15 mouse cellular contexts compared by ENCODE assay signal in the genomic region with DNA sequence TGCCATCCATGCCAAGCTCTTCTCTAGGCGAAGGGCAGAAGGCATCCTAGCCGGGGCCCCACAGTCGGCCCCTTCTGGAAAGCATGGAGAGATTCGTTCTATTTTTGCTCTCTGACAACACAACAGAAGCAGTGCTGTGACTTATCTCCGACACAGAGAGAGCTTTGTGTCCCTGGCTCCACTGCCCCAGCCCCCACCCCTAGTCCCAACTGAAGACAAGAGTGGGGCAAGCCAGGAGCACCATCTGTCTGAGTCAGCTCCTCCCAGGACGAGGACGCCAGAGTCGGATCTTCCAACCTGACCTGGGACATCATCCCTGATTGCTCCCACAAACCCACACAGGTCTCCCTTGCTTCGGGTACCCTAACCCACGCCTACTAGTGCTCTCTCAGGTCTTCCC.
DNase-seq lines count a peak whose midpoint lies in the region; ATAC-seq and TF ChIP-seq lines count a peak whose summit lies in the region.
"Had no signal": no experiment of that assay in that cellular context is flagged by ENCODE, and none has a peak within 500 bp of the region (broad histone marks: within the 10 kb centered on the region; RNA-seq: fewer than 3 reads in every experiment).

No protein-coding gene starts in this region.

- no peaks in the 10 kb centered on the region for H3K36me3 ChIP-seq in hindbrain, embryonic 16.5 days (ENCODE audit: control insufficient read depth, insufficient read depth, low read length)
- H3K36me3 ChIP-seq in hindbrain, embryonic 11.5 days (ENCODE audit: control insufficient read depth, insufficient read depth, low read length): no peaks in the 10 kb centered on the region
- H3K36me3 ChIP-seq in embryonic facial prominence, embryonic 10.5 days (replicated peaks): no peaks in the 10 kb centered on the region
- no peaks in the 10 kb centered on the region for H3K36me3 ChIP-seq in heart, adult 2 months (ENCODE audit: control insufficient read depth, insufficient read depth, low read length)
- no peaks in the 10 kb centered on the region for H3K36me3 ChIP-seq in heart, postnatal 0 days (replicated peaks; ENCODE audit: control insufficient read depth, insufficient read depth, low read length)
- H3K36me3 ChIP-seq: midbrain, embryonic 10.5 days had no signal

- ATAC-seq in hindbrain, embryonic 16.5 days: 0 out of 2 replicates have a peak, but pooled peaks have one; percentile 24
- no peak for ATAC-seq in hindbrain, embryonic 11.5 days (ENCODE audit: low FRiP score)
- ATAC-seq in heart, postnatal 0 days (ENCODE audit: insufficient read depth, low read depth): peak; percentile 89
- ATAC-seq: CD4-positive, CD25-positive, alpha-beta regulatory T cell, adult 4 months had no signal

- no peak overlapping the region for H3K4me2 ChIP-seq in hindbrain, embryonic 16.5 days (ENCODE audit: low read length)
- H3K4me2 ChIP-seq in hindbrain, embryonic 11.5 days (replicated peaks; ENCODE audit: low read depth, low read length): no peak overlapping the region
- no peak overlapping the region for H3K4me2 ChIP-seq in heart, postnatal 0 days (ENCODE audit: low read depth, low read length)

- intact Hi-C loops in heart, adult 2 months (cut with DNase I): no loop called here

- H3K4me1 ChIP-seq in hindbrain, embryonic 16.5 days (ENCODE audit: control insufficient read depth, insufficient read depth, low read depth, low read length): no peaks in the 10 kb centered on the region
- H3K4me1 ChIP-seq in hindbrain, embryonic 11.5 days (replicated peaks; ENCODE audit: control insufficient read depth, insufficient read depth, low read length): no peaks in the 10 kb centered on the region
- peaks cover 24% of the 10 kb centered on the region for H3K4me1 ChIP-seq in embryonic facial prominence, embryonic 10.5 days
- H3K4me1 ChIP-seq in heart, adult 2 months (ENCODE audit: control insufficient read depth, insufficient read depth, low read length): peaks cover 8% of the 10 kb centered on the region
- H3K4me1 ChIP-seq in heart, postnatal 0 days (ENCODE audit: control insufficient read depth, insufficient read depth): peaks cover 41% of the 10 kb centered on the region
- H3K4me1 ChIP-seq: midbrain, embryonic 10.5 days had no signal

- H3K79me2 ChIP-seq in heart, adult 2 months (replicated peaks; ENCODE audit: control insufficient read depth, insufficient read depth, low read length): no peaks in the 10 kb centered on the region

- H3K27me3 ChIP-seq in hindbrain, embryonic 16.5 days (replicated peaks; ENCODE audit: control insufficient read depth, insufficient read depth, low read length): no peaks in the 10 kb centered on the region
- no peaks in the 10 kb centered on the region for H3K27me3 ChIP-seq in hindbrain, embryonic 11.5 days (ENCODE audit: control insufficient read depth, insufficient read depth, low read length)
- H3K27me3 ChIP-seq in embryonic facial prominence, embryonic 10.5 days (replicated peaks; ENCODE audit: low read depth, poor library complexity, severe bottlenecking): no peaks in the 10 kb centered on the region
- no peaks in the 10 kb centered on the region for H3K27me3 ChIP-seq in heart, adult 2 months (ENCODE audit: control insufficient read depth, insufficient read depth, low read length)
- no peaks in the 10 kb centered on the region for H3K27me3 ChIP-seq in heart, postnatal 0 days (ENCODE audit: control insufficient read depth, insufficient read depth, low read length)

- peak; percentile 62; the same call in 1 of the 2 replicates for TF ChIP-seq POLR2A in heart, adult 2 months (IDR thresholded peaks at IDR 0.05; ENCODE audit: insufficient read depth, low read depth, low read length)

- TF ChIP-seq CTCF in heart, adult 2 months (IDR thresholded peaks at IDR 0.05): no peak
- no peak for TF ChIP-seq CTCF in heart, postnatal 0 days (IDR thresholded peaks at IDR 0.05; ENCODE audit: low read depth)

- peak; percentile 91 for TF ChIP-seq EP300 in heart, adult 2 months (IDR thresholded peaks at IDR 0.05; ENCODE audit: insufficient read depth, low read depth, low read length)
- TF ChIP-seq EP300 in heart, postnatal 0 days (IDR thresholded peaks at IDR 0.05; ENCODE audit: low read depth): peak; percentile 69; the same call in 1 of the 2 replicates

- no peak overlapping the region for H3K27ac ChIP-seq in hindbrain, embryonic 16.5 days (ENCODE audit: low read depth, low read length)
- H3K27ac ChIP-seq in hindbrain, embryonic 11.5 days (ENCODE audit: low read depth, low read length): no peak overlapping the region
- H3K27ac ChIP-seq in embryonic facial prominence, embryonic 10.5 days (replicated peaks): 0 out of 2 replicates have a peak overlapping the region, but pooled peaks have one; percentile 10
- peak overlapping the region; percentile 81 for H3K27ac ChIP-seq in heart, adult 2 months
- peak overlapping the region; percentile 92 for H3K27ac ChIP-seq in heart, postnatal 0 days (ENCODE audit: low read depth)
- H3K27ac ChIP-seq: liver, embryonic 14.5 days; midbrain, embryonic 10.5 days had no signal

- H3K9me3 ChIP-seq in hindbrain, embryonic 16.5 days (ENCODE audit: control insufficient read depth, low read length): no peaks in the 10 kb centered on the region
- H3K9me3 ChIP-seq in hindbrain, embryonic 11.5 days (ENCODE audit: control insufficient read depth, low read length): no peaks in the 10 kb centered on the region
- H3K9me3 ChIP-seq in embryonic facial prominence, embryonic 10.5 days: no peaks in the 10 kb centered on the region
- no peaks in the 10 kb centered on the region for H3K9me3 ChIP-seq in heart, postnatal 0 days (replicated peaks; ENCODE audit: control insufficient read depth, low read length)
- H3K9me3 ChIP-seq: midbrain, embryonic 10.5 days had no signal

- no peak for DNase-seq in hindbrain, embryonic 11.5 days (ENCODE audit: low spot score)
- DNase-seq in embryonic facial prominence, embryonic 10.5 days (ENCODE audit: low spot score): no peak
- DNase-seq in heart, adult 2 months: peak; percentile 43 to 73
- peak; percentile 90 for DNase-seq in heart, postnatal 0 days (ENCODE audit: low spot score)
- no peak for DNase-seq in thymus, postnatal 25 days
- no peak for DNase-seq in kidney, adult 11 months
- DNase-seq: adrenal gland, postnatal 25 days; gastrocnemius, postnatal 36 days; kidney, adult 2 months; lung, postnatal 14 days; thymus, postnatal 14 days had no signal

- no peak overlapping the region for H3K4me3 ChIP-seq in hindbrain, embryonic 16.5 days (ENCODE audit: low read length)
- no peak overlapping the region for H3K4me3 ChIP-seq in hindbrain, embryonic 11.5 days (ENCODE audit: low read depth, low read length)
- H3K4me3 ChIP-seq in embryonic facial prominence, embryonic 10.5 days: no peak overlapping the region
- no peak overlapping the region for H3K4me3 ChIP-seq in heart, adult 2 months
- no peak overlapping the region for H3K4me3 ChIP-seq in heart, postnatal 0 days (ENCODE audit: low read depth, low read length)
- H3K4me3 ChIP-seq: midbrain, embryonic 10.5 days had no signal

- no peak overlapping the region for H3K9ac ChIP-seq in hindbrain, embryonic 16.5 days (ENCODE audit: low read depth, low read length)
- no peak overlapping the region for H3K9ac ChIP-seq in hindbrain, embryonic 11.5 days (ENCODE audit: low read depth, low read length)
- no peak overlapping the region for H3K9ac ChIP-seq in heart, adult 2 months (ENCODE audit: low read depth, low read length)
- no peak overlapping the region for H3K9ac ChIP-seq in heart, postnatal 0 days (replicated peaks; ENCODE audit: low read depth, low read length)
- H3K9ac ChIP-seq: liver, embryonic 14.5 days had no signal

- WGBS in hindbrain, embryonic 16.5 days: 63% methylated on average over 10 of the region's 10 CpGs
- WGBS in hindbrain, embryonic 11.5 days: 73% methylated on average over 10 of the region's 10 CpGs
- WGBS in embryonic facial prominence, embryonic 10.5 days: 51% methylated on average over 10 of the region's 10 CpGs
- 40% methylated on average over 10 of the region's 10 CpGs for WGBS in heart, adult 2 months
- WGBS in heart, postnatal 0 days: 13% methylated on average over 10 of the region's 10 CpGs

Comparison
In these comparisons a context has a peak if more than half of its experiments do, and no peak if none do; other contexts are left out.
1. H3K27ac ChIP-seq: peak in embryonic facial prominence, embryonic 10.5 days (single experiment), heart, adult 2 months (single experiment) and heart, postnatal 0 days (single experiment); none in hindbrain, embryonic 16.5 days (single experiment) and hindbrain, embryonic 11.5 days (single experiment).
2. DNase-seq: peak in heart, adult 2 months (2 of 2) and heart, postnatal 0 days (single experiment); none in hindbrain, embryonic 11.5 days (single experiment), embryonic facial prominence, embryonic 10.5 days (single experiment), thymus, postnatal 25 days (single experiment) and kidney, adult 11 months (single experiment).